Mouse (Mus musculus) MEL (cell line): ENCODE data around the gene Gm6020. TPM values are rescaled to one million over a fixed set of nuclear protein-coding genes. Genes with fewer than 3 reads are reported as not detected.

Experiments used
- DNase-seq: peaks from one replicate; pipeline ENCODE4 v3.0.0; 2011; ENCODE audit warnings: low read depth, low spot score
- H3K27ac ChIP-seq: 2 replicates; pipeline ENCODE4 v1.5.1; 2012; ENCODE audit warnings: low read depth, mild to moderate bottlenecking, control low read depth, low read length, moderate library complexity; ENCODE audit not compliant: control insufficient read depth
- H3K27me3 ChIP-seq, 2 experiments: fragments of 150-350 bp in 1 of 2; sonication (generic) in 1 of 2; 2 replicates each; pipeline ENCODE4 v1.6.1; 2012; ENCODE audit warnings: low read length in 2 of 2, mild to moderate bottlenecking in 2 of 2, improper control_type of control experiment in 1 of 2, moderate library complexity in 1 of 2; ENCODE audit not compliant: insufficient read depth in 2 of 2, control insufficient read depth in 1 of 2
- H3K36me3 ChIP-seq, 2 experiments: 2 replicates each; pipeline ENCODE4 v1.6.1; 2012 to 2014; ENCODE audit warnings: low read length in 2 of 2, improper control_type of control experiment in 1 of 2, inconsistent platforms in 1 of 2, mild to moderate bottlenecking in 1 of 2; ENCODE audit not compliant: insufficient read depth in 2 of 2, control insufficient read depth in 1 of 2
- H3K4me1 ChIP-seq, 2 experiments: fragments of 150-350 bp in 1 of 2; sonication (generic) in 1 of 2; 2 replicates each; pipeline ENCODE4 v1.6.1; 2012; ENCODE audit warnings: low read length in 2 of 2, improper control_type of control experiment in 1 of 2, mild to moderate bottlenecking in 1 of 2; ENCODE audit not compliant: insufficient read depth in 2 of 2, control insufficient read depth in 1 of 2
- H3K4me3 ChIP-seq, 2 experiments: fragments of 150-350 bp in 1 of 2; sonication (generic) in 1 of 2; 2 replicates each; pipeline ENCODE4 v1.5.1; 2012; ENCODE audit warnings: low read depth in 2 of 2, low read length in 2 of 2, mild to moderate bottlenecking in 2 of 2, moderate library complexity in 2 of 2, control low read depth in 1 of 2, improper control_type of control experiment in 1 of 2; ENCODE audit not compliant: control insufficient read depth in 1 of 2, insufficient read depth in 1 of 2
- H3K79me2 ChIP-seq: 2 replicates; pipeline ENCODE4 v1.6.1; 2012; ENCODE audit warnings: mild to moderate bottlenecking, low read length, moderate library complexity; ENCODE audit not compliant: control insufficient read depth, poor library complexity, insufficient read depth
- H3K9ac ChIP-seq: 2 replicates; pipeline ENCODE4 v1.6.1; 2012; ENCODE audit warnings: low read depth, mild to moderate bottlenecking, control low read depth, low read length, moderate library complexity; ENCODE audit not compliant: control insufficient read depth, poor library complexity, severe bottlenecking
- H3K9me3 ChIP-seq: fragments of 150-350 bp; sonication (generic); replicated peaks from 2 replicates; pipeline ENCODE4 v1.6.1; 2012; ENCODE audit warnings: mild to moderate bottlenecking, low read length, improper control_type of control experiment, moderate library complexity; ENCODE audit not compliant: insufficient read depth
- BHLHE40 ChIP-seq: IDR thresholded peaks from 2 replicates; pipeline ENCODE4 v1.6.1; 2012; ENCODE audit warnings: low read depth, mild to moderate bottlenecking, inconsistent platforms, low read length, improper control_type of control experiment, borderline replicate concordance
- CHD1 ChIP-seq: IDR thresholded peaks from 2 replicates; pipeline ENCODE4 v1.6.1; 2012; ENCODE audit warnings: low read depth, mild to moderate bottlenecking, inconsistent platforms, low read length, improper control_type of control experiment
- CHD2 ChIP-seq: IDR thresholded peaks from 2 replicates; pipeline ENCODE4 v1.6.1; 2011; ENCODE audit warnings: low read length, improper control_type of control experiment
- CTCF ChIP-seq, 3 experiments: IDR thresholded peaks in 2 of 3; conservative IDR thresholded peaks in 1 of 3; 2 replicates each; pipeline ENCODE4 v1.5.1; 2011 to 2012; ENCODE audit warnings: low read length in 3 of 3, low read depth in 2 of 3, mild to moderate bottlenecking in 2 of 3, improper control_type of control experiment in 1 of 3, inconsistent platforms in 1 of 3, mixed read lengths in 1 of 3, moderate library complexity in 1 of 3; ENCODE audit not compliant: control insufficient read depth in 1 of 3, insufficient read depth in 1 of 3, poor library complexity in 1 of 3, severe bottlenecking in 1 of 3
- EP300 ChIP-seq, 2 experiments: IDR thresholded peaks; 2 replicates each; pipeline ENCODE4 v1.6.1; 2011; ENCODE audit warnings: improper control_type of control experiment in 2 of 2, low read length in 2 of 2, low read depth in 1 of 2, mild to moderate bottlenecking in 1 of 2
- ETS1 ChIP-seq: IDR thresholded peaks from 2 replicates; pipeline ENCODE4 v1.6.1; 2012; ENCODE audit warnings: low read depth, mild to moderate bottlenecking, inconsistent platforms, low read length, improper control_type of control experiment, moderate library complexity
- GABPA ChIP-seq: IDR thresholded peaks from 2 replicates; pipeline ENCODE4 v1.6.1; 2012; ENCODE audit warnings: low read depth, mild to moderate bottlenecking, inconsistent platforms, low read length, improper control_type of control experiment, moderate library complexity
- HCFC1 ChIP-seq: IDR thresholded peaks from 2 replicates; pipeline ENCODE4 v1.6.1; 2012; ENCODE audit warnings: low read depth, mild to moderate bottlenecking, inconsistent platforms, low read length, improper control_type of control experiment, moderate library complexity
- JUND ChIP-seq: IDR thresholded peaks from 2 replicates; pipeline ENCODE4 v1.6.1; 2011; ENCODE audit warnings: low read depth, mild to moderate bottlenecking, improper control_type of control experiment, low read length
- MAFK ChIP-seq: IDR thresholded peaks from 2 replicates; pipeline ENCODE4 v1.6.1; 2011; ENCODE audit warnings: low read depth, mild to moderate bottlenecking, low read length, improper control_type of control experiment, borderline replicate concordance
- MAX ChIP-seq: IDR thresholded peaks from 2 replicates; pipeline ENCODE4 v1.6.1; 2011; ENCODE audit warnings: low read length, improper control_type of control experiment
- MAZ ChIP-seq: IDR thresholded peaks from 2 replicates; pipeline ENCODE4 v1.6.1; 2012; ENCODE audit warnings: low read depth, mild to moderate bottlenecking, inconsistent platforms, low read length, improper control_type of control experiment
- MEF2A ChIP-seq: IDR thresholded peaks from 2 replicates; pipeline ENCODE4 v1.6.1; 2014; ENCODE audit warnings: low read depth, mild to moderate bottlenecking, inconsistent platforms, low read length, improper control_type of control experiment; ENCODE audit not compliant: poor library complexity, insufficient replicate concordance, severe bottlenecking; ENCODE audit errors: extremely low read depth
- MXI1 ChIP-seq: IDR thresholded peaks from 2 replicates; pipeline ENCODE4 v1.6.1; 2011; ENCODE audit warnings: mild to moderate bottlenecking, low read depth, low read length, improper control_type of control experiment
- MYB ChIP-seq: IDR thresholded peaks from 2 replicates; pipeline ENCODE4 v1.6.1; 2011; ENCODE audit warnings: mild to moderate bottlenecking, low read depth, low read length, improper control_type of control experiment
- MYC ChIP-seq: IDR thresholded peaks from 2 replicates; pipeline ENCODE4 v1.6.1; 2011; ENCODE audit warnings: low read depth, mild to moderate bottlenecking, low read length, improper control_type of control experiment, moderate library complexity
- NELFE ChIP-seq: IDR thresholded peaks from 2 replicates; pipeline ENCODE4 v1.6.1; 2011; ENCODE audit warnings: low read depth, low read length, improper control_type of control experiment
- NRF1 ChIP-seq: IDR thresholded peaks from 2 replicates; pipeline ENCODE4 v1.6.1; 2014; ENCODE audit warnings: low read depth, mild to moderate bottlenecking, inconsistent platforms, low read length, improper control_type of control experiment, moderate library complexity; ENCODE audit not compliant: poor library complexity, insufficient read depth, severe bottlenecking
- POLR2A ChIP-seq, 2 experiments: IDR thresholded peaks; 2 replicates each; pipeline ENCODE4 v1.6.1; 2011 to 2012; ENCODE audit warnings: low read length in 2 of 2, mild to moderate bottlenecking in 2 of 2, control low read depth in 1 of 2, improper control_type of control experiment in 1 of 2, low read depth in 1 of 2, moderate library complexity in 1 of 2; ENCODE audit not compliant: control insufficient read depth in 1 of 2, insufficient read depth in 1 of 2, poor library complexity in 1 of 2
- POLR2AphosphoS2 ChIP-seq: IDR thresholded peaks from 2 replicates; pipeline ENCODE4 v1.6.1; 2011; ENCODE audit warnings: low read length, improper control_type of control experiment
- POLR2AphosphoS5 ChIP-seq: IDR thresholded peaks from 2 replicates; pipeline ENCODE4 v1.6.1; 2012; ENCODE audit warnings: low read depth, borderline replicate concordance, mild to moderate bottlenecking, inconsistent platforms, low read length, moderate library complexity, mixed read lengths
- RCOR1 ChIP-seq: IDR thresholded peaks from 2 replicates; pipeline ENCODE4 v1.6.1; 2012; ENCODE audit warnings: low read depth, mild to moderate bottlenecking, inconsistent platforms, low read length, improper control_type of control experiment
- SIN3A ChIP-seq: IDR thresholded peaks from 2 replicates; pipeline ENCODE4 v1.6.1; 2012; ENCODE audit warnings: low read length, improper control_type of control experiment, inconsistent platforms
- SMC3 ChIP-seq: IDR thresholded peaks from 2 replicates; pipeline ENCODE4 v1.6.1; 2011; ENCODE audit warnings: low read depth, low read length, improper control_type of control experiment
- TAL1 ChIP-seq: IDR thresholded peaks from 2 replicates; pipeline ENCODE4 v1.6.1; 2012; ENCODE audit warnings: mild to moderate bottlenecking, inconsistent platforms, low read length, moderate library complexity, mixed read lengths
- TCF12 ChIP-seq: IDR thresholded peaks from 2 replicates; pipeline ENCODE4 v1.6.1; 2014; ENCODE audit warnings: low read depth, mild to moderate bottlenecking, inconsistent platforms, low read length, improper control_type of control experiment, moderate library complexity
- USF1 ChIP-seq: IDR thresholded peaks from 2 replicates; pipeline ENCODE4 v1.6.1; 2014; ENCODE audit warnings: low read depth, mild to moderate bottlenecking, inconsistent platforms, low read length, improper control_type of control experiment, moderate library complexity
- USF2 ChIP-seq, 2 experiments: IDR thresholded peaks; 2 replicates each; pipeline ENCODE4 v1.6.1; 2011 to 2012; ENCODE audit warnings: improper control_type of control experiment in 2 of 2, low read length in 2 of 2, borderline replicate concordance in 1 of 2, inconsistent platforms in 1 of 2, low read depth in 1 of 2, mild to moderate bottlenecking in 1 of 2; ENCODE audit not compliant: insufficient read depth in 1 of 2
- ZC3H11A ChIP-seq: IDR thresholded peaks from 2 replicates; pipeline ENCODE4 v1.6.1; 2012; ENCODE audit warnings: low read depth, mild to moderate bottlenecking, inconsistent platforms, low read length, improper control_type of control experiment
- ZKSCAN1 ChIP-seq: IDR thresholded peaks from 2 replicates; pipeline ENCODE4 v1.6.1; 2012; ENCODE audit warnings: low read depth, mild to moderate bottlenecking, inconsistent platforms, low read length, improper control_type of control experiment, moderate library complexity
- polyA plus RNA-seq, 2 experiments: library from polyadenylated mRNA; stranded (reverse) in 1 of 2; unstranded in 1 of 2; fragments of >175 nt in 1 of 2; fragments of >200 nt in 1 of 2; gene quantifications; 2 replicates each; pipeline versions ENCODE4 v1.2.1 to v1.2.4; 2012; ENCODE audit warnings: low replicate concordance in 2 of 2, low read depth in 1 of 2; ENCODE audit not compliant: insufficient read length in 2 of 2, insufficient read depth in 1 of 2, missing spikeins in 1 of 2
- total RNA-seq: library from RNA; depleted of rRNA; stranded (reverse); fragments of 300-350 nt; gene quantifications from 2 replicates; pipeline ENCODE4 v1.2.3, GENCODE M21; 2012

Gene Gm6020
- total and polyA plus RNA-seq, 3 experiments = not detected

DNA sequence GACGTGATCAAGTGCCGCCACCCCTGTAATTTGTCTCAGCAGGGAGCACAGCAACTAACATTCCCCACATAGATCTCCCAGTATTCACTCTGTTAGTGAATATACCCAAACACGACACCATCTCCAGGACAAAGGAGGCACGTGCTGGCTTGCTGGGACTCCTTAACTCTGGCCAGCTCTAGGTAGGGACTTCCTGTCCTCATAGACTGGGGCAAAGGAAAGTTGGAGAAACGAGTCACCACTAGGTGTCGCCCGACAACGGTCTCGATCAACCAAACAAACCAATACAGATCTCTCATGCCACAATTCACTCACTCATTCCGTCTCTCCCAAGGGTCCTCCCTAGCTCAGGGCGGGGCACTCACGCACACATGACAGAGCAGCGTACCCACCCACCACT, 15.6 kb downstream of the Gm6020 start:
- H3K9ac ChIP-seq = peak overlapping the region; percentile 13; the same call in 1 of the 2 replicates
- H3K27ac ChIP-seq = no peak overlapping the region
- no peak overlapping the region for H3K4me3 ChIP-seq
- no peaks in the 10 kb centered on the region for H3K27me3 ChIP-seq
- no peaks in the 10 kb centered on the region for H3K9me3 ChIP-seq
- H3K4me1 ChIP-seq = peaks cover 0 to 5% of the 10 kb centered on the region in 2 experiments; a peak in 1 of 4 replicates
- TF ChIP-seq USF1 (peak; percentile 69), EP300 (IDR thresholded peaks at IDR 0.05; ENCODE audit: low read depth in 1 of 2, low read length in 2 of 2) (peak in 1 of 2 experiments; percentile 38; a peak in 1 of 4 replicates), SIN3A (no peak), MEF2A (no peak), USF2 (IDR thresholded peaks at IDR 0.05; ENCODE audit: borderline replicate concordance in 1 of 2, insufficient read depth in 1 of 2, low read depth in 1 of 2, low read length in 2 of 2) (no peak), SMC3 (peak; percentile 93; the same call in 1 of the 2 replicates), ETS1 (no peak), POLR2A (IDR thresholded peaks at IDR 0.05; ENCODE audit: control insufficient read depth in 1 of 2, insufficient read depth in 1 of 2, low read depth in 1 of 2, low read length in 2 of 2, poor library complexity in 1 of 2) (no peak), JUND (no peak), TAL1 (no peak), MAX (no peak), NRF1 (no peak), NELFE (no peak), POLR2AphosphoS2 (no peak), CTCF (IDR thresholded peaks at IDR 0.05 in 2 of 3, conservative IDR thresholded peaks at IDR 0.05 in 1 of 3; ENCODE audit: control insufficient read depth in 1 of 3, insufficient read depth in 1 of 3, low read depth in 2 of 3, low read length in 3 of 3, poor library complexity in 1 of 3, severe bottlenecking in 1 of 3) (no peak; a peak in 2 of 6 replicates), CHD2 (no peak), BHLHE40 (peak; percentile 93), GABPA (no peak), RCOR1 (peak; percentile 9; the same call in 1 of the 2 replicates), MYC (no peak), MXI1 (no peak), ZC3H11A (no peak), POLR2AphosphoS5 (no peak), ZKSCAN1 (no peak), MAFK (no peak), MAZ (no peak), HCFC1 (no peak), TCF12 (0 out of 2 replicates have a peak, but pooled peaks have one; percentile 28), CHD1 (no peak), MYB (no peak)
- H3K79me2 ChIP-seq = no peaks in the 10 kb centered on the region
- DNase-seq = peak; percentile 97
- H3K36me3 ChIP-seq = no peaks in the 10 kb centered on the region
